Mouse (Mus musculus) granulocyte monocyte progenitor cell, adult 5-6 weeks (primary cell): ENCODE measurements around the gene Fscb. TPM values are rescaled to one million over a fixed set of nuclear protein-coding genes. Genes with fewer than 3 reads are reported as not detected.

Experiments used
- ATAC-seq: replicated peaks from 2 replicates; pipeline ENCODE4 v1.8.0; 2016; ENCODE audit warnings: mild to moderate bottlenecking, moderate TSS enrichment, inconsistent platforms; ENCODE audit not compliant: poor library complexity, severe bottlenecking
- total RNA-seq, 2 experiments: library from RNA; stranded (forward) in 1 of 2; stranded (reverse) in 1 of 2; fragments of 200-712, 200-1000 nt in 1 of 2; fragments of >200 nt in 1 of 2; fragmentation: Nextera tagmentation in 1 of 2; gene quantifications; 2 replicates each; pipeline ENCODE4 v1.2.3; 2014 to 2017

Gene Fscb
- total RNA-seq (2014; fragmentation: Nextera tagmentation) (not detected in 2 replicates), total RNA-seq (2017) (not detected in 2 replicates)

GRCm38 (mm10) chr12:64474590-64474989, at the start of gene Fscb:
TSS of gene Fscb (minus strand) at chr12:64474690.
- ATAC-seq = no peak

DNA sequence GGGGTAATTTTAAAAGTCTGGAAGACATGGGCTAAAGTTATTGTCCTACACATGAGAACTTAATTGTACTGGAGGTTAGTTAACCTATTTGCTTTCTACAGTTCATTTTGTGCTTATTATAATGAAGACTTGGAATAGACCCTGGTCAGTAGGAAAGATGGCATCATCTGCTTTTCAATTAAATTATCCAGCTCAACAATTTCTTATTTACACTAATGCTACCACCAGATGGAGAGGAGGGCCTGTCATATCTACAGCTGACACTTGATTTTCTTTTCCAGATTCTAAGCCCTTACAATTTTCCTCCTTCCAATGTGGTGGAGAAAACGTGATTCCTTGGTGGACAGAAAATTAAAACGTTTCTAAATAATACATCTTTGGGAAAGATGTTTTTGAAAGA, 42.3 kb upstream of the Fscb start:
- no peak for ATAC-seq

- ATAC-seq = no peak
Observed at GRCm38 (mm10) chr12:64513439-64513838, 38.9 kb upstream of the Fscb start.

GRCm38 (mm10) chr12:64497706-64498105, 23.2 kb upstream of the Fscb start:
- no peak for ATAC-seq

DNA sequence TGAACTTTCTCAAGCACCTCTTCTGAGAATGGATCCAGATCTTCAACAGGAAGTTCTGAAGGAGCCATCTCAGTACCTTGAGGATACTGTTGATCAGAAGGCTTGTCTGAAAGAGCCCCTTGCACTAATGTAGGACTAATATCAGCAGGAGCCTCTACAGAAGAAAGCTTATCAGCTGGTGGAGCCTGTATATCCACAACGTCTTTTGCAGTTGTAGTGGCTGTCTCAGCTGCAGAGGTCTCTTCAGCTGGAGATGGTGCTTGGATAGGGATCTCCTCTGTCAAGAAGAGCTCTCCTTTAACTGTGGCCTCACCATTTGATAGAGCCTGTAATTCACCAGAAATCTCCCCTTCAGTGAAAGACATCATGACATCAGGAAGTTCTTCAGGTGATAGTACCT, 875 bp downstream of the Fscb start:
- no peak for ATAC-seq

DNA sequence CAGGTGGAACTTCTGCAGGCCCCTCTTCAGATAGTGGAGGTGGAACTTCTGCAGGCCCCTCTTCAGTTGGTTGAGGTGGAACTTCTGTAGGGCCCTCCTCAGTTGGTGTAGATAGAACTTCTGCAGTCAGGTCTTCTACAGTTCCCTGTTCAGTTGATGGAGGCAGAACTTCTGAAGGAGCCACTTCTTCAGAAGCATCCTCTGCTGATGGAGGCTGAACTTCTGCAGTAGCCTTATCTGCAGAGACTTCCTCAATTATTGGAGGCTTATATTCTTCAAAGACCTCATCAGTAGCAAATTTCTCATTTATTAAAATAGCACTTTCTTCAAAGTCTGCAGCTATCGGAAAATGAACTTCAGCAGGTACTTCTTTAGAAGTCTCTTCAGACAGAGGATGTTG, 1.4 kb downstream of the Fscb start:
- no peak for ATAC-seq

DNA sequence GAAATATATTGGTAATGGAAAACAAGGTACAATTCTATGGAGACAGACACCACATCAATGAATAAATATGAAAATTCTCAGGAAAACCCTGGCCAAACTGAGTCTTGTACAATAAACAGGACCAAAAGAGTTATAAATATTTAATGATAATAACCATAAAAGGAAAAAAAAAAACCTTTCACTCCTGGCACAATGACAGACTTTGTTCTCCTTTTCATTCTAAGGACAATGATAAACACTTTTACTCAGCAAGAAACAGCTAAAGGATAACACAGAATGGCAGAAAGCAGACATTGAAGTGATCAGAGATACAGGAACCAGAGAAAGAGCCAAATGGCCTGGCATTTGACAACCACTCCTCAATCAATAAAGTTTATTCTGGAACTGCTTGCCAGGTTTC, 19.3 kb downstream of the Fscb start:
- ATAC-seq = no peak

DNA sequence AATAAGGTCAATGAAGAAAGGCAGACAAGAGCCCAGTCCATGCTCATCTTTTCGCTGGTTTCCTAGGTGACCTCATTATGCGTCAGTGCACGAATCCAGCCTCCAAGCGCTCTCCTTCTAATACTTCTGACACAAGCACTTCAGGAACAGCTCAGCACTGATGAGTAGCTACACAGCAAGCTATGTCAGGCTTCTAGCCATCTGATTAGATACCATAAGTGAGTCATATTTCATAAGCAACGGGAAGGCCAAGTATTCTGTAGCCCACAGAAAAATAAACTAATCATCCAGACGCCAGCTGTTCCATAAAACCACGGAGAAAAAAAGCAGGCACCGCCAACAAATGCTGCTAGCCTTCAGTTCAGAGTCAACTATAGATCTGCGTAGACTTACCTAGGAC, 24.6 kb downstream of the Fscb start:
- no peak for ATAC-seq

DNA sequence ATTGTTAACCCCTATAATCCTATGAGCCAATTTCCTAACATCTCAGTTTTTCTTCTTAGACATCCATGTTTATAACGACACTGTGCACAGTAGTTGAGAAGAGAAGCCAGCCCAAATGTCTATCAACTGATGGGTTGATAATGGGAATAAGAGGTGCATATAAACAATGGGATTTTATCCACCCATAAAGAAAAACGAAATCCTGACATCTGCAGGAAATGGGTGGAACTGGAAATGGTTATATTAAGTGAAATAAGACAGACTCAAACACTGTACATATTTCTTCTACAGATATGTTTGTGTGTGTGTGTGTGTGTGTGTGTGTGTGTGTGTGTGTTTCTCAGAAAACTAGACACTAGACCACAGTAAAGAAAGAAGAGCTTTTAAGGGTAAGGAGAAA, 37.8 kb downstream of the Fscb start:
- no peak for ATAC-seq
